Mouse (Mus musculus) bone marrow, adult 2 months (tissue): ENCODE measurements around the gene Wdr81.

ENCODE experiments used
- CTCF ChIP-seq: fragments of 200-500 bp; IDR thresholded peaks from 2 replicates; pipeline ENCODE4 v1.5.1; 2011; ENCODE audit warnings: low read length, control low read depth; ENCODE audit not compliant: control insufficient read depth, insufficient read depth
- POLR2A ChIP-seq: fragments of 200-500 bp; IDR thresholded peaks from 2 replicates; pipeline ENCODE4 v1.6.1; 2011; ENCODE audit warnings: low read depth, mild to moderate bottlenecking, control low read depth, low read length, borderline replicate concordance; ENCODE audit not compliant: control insufficient read depth

DNA sequence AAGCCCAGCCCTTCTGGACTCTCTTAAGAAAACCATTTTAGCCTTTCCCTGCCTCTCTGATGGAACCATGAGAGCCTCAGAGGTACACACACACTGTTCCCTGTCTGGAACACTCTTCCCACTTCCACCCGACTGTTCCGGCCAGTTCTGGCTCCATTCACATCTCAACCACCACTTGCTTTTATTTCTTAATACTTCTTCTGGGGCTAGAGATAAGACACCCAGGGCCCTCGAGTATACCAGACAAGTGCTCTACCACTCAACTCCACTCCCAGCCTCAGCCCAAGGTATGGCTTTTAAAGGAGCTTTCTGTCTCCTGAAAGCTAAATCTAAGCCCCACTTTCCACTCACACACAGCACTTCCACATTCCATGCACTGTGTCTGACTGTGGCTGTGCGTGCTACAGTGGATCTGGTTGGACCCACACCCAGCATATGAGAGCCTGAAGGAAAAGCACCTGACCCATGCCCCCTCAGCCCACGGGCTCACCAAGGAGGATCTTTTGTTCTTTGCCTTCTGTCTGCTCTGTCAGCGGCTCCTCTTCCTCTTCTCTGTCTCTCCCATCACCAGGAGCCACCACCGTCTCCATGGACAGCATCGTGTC lies 4.1 kb downstream of the Wdr81 start:
- no peak for TF ChIP-seq CTCF
- no peak for TF ChIP-seq POLR2A
